Mouse (Mus musculus) CH12.LX (cell line): ENCODE results near the gene Dstn. TPM values are rescaled to one million over a fixed set of nuclear protein-coding genes. Genes with fewer than 3 reads are reported as not detected.

ENCODE experiments used
- DNase-seq: peaks from one replicate; pipeline ENCODE4 v3.0.0-alpha.2; 2013; ENCODE audit errors: extremely low read depth
- H3K27ac ChIP-seq: 2 replicates; pipeline ENCODE4 v1.5.1; 2012; ENCODE audit warnings: low read depth, mild to moderate bottlenecking, control low read depth, moderate library complexity; ENCODE audit not compliant: insufficient read depth
- H3K27me3 ChIP-seq: replicated peaks from 2 replicates; pipeline ENCODE3; 2012; ENCODE audit warnings: inconsistent platforms
- H3K36me3 ChIP-seq, 2 experiments: replicated peaks in 1 of 2; 2 replicates each; pipeline versions ENCODE3 to v1.6.1; 2012; ENCODE audit warnings: inconsistent platforms in 1 of 2, low read length in 1 of 2, mild to moderate bottlenecking in 1 of 2, mixed read lengths in 1 of 2, moderate library complexity in 1 of 2; ENCODE audit not compliant: control insufficient read depth in 1 of 2, insufficient read depth in 1 of 2
- H3K4me1 ChIP-seq, 2 experiments: 2 replicates each; pipeline ENCODE4 v1.6.1; 2012; ENCODE audit warnings: inconsistent platforms in 1 of 2, moderate library complexity in 1 of 2; ENCODE audit not compliant: insufficient read depth in 2 of 2, control insufficient read depth in 1 of 2
- H3K4me2 ChIP-seq: 2 replicates; pipeline ENCODE4 v1.6.1; 2012; ENCODE audit warnings: low read depth, mild to moderate bottlenecking, control low read depth; ENCODE audit not compliant: poor library complexity, insufficient read depth, severe bottlenecking
- H3K4me3 ChIP-seq, 3 experiments: fragments of 150-350 bp in 1 of 3; sonication (generic) in 1 of 3; replicated peaks in 1 of 3; 2 replicates each; pipeline versions ENCODE3 to v1.5.1; 2011 to 2012; ENCODE audit warnings: low read depth in 2 of 3, low read length in 2 of 3, mild to moderate bottlenecking in 2 of 3, moderate library complexity in 2 of 3, control low read depth in 1 of 3, improper control_type of control experiment in 1 of 3, inconsistent platforms in 1 of 3, mixed read lengths in 1 of 3; ENCODE audit not compliant: poor library complexity in 1 of 3
- H3K79me2 ChIP-seq: replicated peaks from 2 replicates; pipeline ENCODE4 v1.6.1; 2012; ENCODE audit warnings: mild to moderate bottlenecking, moderate library complexity; ENCODE audit not compliant: control insufficient read depth, poor library complexity, insufficient read depth, severe bottlenecking; ENCODE audit errors: extremely low read depth
- H3K9ac ChIP-seq: 2 replicates; pipeline ENCODE4 v1.6.1; 2012; ENCODE audit warnings: low read depth, mild to moderate bottlenecking, control low read depth, moderate library complexity; ENCODE audit not compliant: insufficient read depth
- H3K9me3 ChIP-seq: replicated peaks from 2 replicates; pipeline ENCODE3; 2012; ENCODE audit warnings: low read length, inconsistent platforms, mixed read lengths
- CTCF ChIP-seq, 2 experiments: IDR thresholded peaks in 1 of 2; conservative IDR thresholded peaks in 1 of 2; 2 replicates each; pipeline ENCODE4 v1.5.1; 2011 to 2012; ENCODE audit warnings: low read depth in 2 of 2, low read length in 2 of 2, improper control_type of control experiment in 1 of 2, inconsistent platforms in 1 of 2, mild to moderate bottlenecking in 1 of 2, moderate library complexity in 1 of 2
- E2F4 ChIP-seq: IDR thresholded peaks from 2 replicates; pipeline ENCODE4 v1.6.1; 2011; ENCODE audit warnings: low read depth, low read length, improper control_type of control experiment; ENCODE audit not compliant: insufficient replicate concordance
- ELF1 ChIP-seq: IDR thresholded peaks from 2 replicates; pipeline ENCODE4 v1.6.1; 2014; ENCODE audit warnings: low read depth, mild to moderate bottlenecking, inconsistent platforms, low read length, improper control_type of control experiment
- ETS1 ChIP-seq: conservative IDR thresholded peaks from 2 replicates; pipeline ENCODE4 v1.6.1; 2012; ENCODE audit warnings: low read depth, mild to moderate bottlenecking, inconsistent platforms, low read length, improper control_type of control experiment, moderate library complexity
- GABPA ChIP-seq: IDR thresholded peaks from 2 replicates; pipeline ENCODE4 v1.6.1; 2012; ENCODE audit warnings: low read depth, low read length, improper control_type of control experiment, inconsistent platforms; ENCODE audit not compliant: insufficient replicate concordance
- HCFC1 ChIP-seq: IDR thresholded peaks from 2 replicates; pipeline ENCODE4 v1.6.1; 2012; ENCODE audit warnings: low read depth, mild to moderate bottlenecking, inconsistent platforms, low read length, improper control_type of control experiment
- JUN ChIP-seq: IDR thresholded peaks from 2 replicates; pipeline ENCODE4 v1.6.1; 2011; ENCODE audit warnings: low read depth, mild to moderate bottlenecking, low read length, improper control_type of control experiment, moderate library complexity; ENCODE audit not compliant: insufficient read depth
- MAFK ChIP-seq: IDR thresholded peaks from 2 replicates; pipeline ENCODE4 v1.6.1; 2011; ENCODE audit warnings: low read length, improper control_type of control experiment; ENCODE audit not compliant: insufficient replicate concordance
- MAX ChIP-seq: IDR thresholded peaks from 2 replicates; pipeline ENCODE4 v1.6.1; 2011; ENCODE audit warnings: low read length, improper control_type of control experiment
- MYC ChIP-seq: IDR thresholded peaks from 2 replicates; pipeline ENCODE4 v1.6.1; 2011; ENCODE audit warnings: low read depth, mild to moderate bottlenecking, improper control_type of control experiment, low read length
- NELFE ChIP-seq: IDR thresholded peaks from 2 replicates; pipeline ENCODE4 v1.6.1; 2011; ENCODE audit warnings: low read depth, low read length, improper control_type of control experiment
- NRF1 ChIP-seq: IDR thresholded peaks from 2 replicates; pipeline ENCODE4 v1.6.1; 2014; ENCODE audit warnings: low read depth, mild to moderate bottlenecking, inconsistent platforms, low read length, improper control_type of control experiment, moderate library complexity
- PAX5 ChIP-seq: IDR thresholded peaks from 2 replicates; pipeline ENCODE4 v1.6.1; 2012; ENCODE audit warnings: low read length, inconsistent platforms, mixed read lengths
- POLR2A ChIP-seq: IDR thresholded peaks from 2 replicates; pipeline ENCODE4 v1.6.1; 2011; ENCODE audit warnings: low read depth, mild to moderate bottlenecking, improper control_type of control experiment, low read length
- RAD21 ChIP-seq: IDR thresholded peaks from 2 replicates; pipeline ENCODE4 v1.6.1; 2011; ENCODE audit warnings: low read depth, mild to moderate bottlenecking, low read length, improper control_type of control experiment, moderate library complexity
- RCOR1 ChIP-seq: conservative IDR thresholded peaks from 2 replicates; pipeline ENCODE4 v1.6.1; 2012; ENCODE audit warnings: low read depth, mild to moderate bottlenecking, inconsistent platforms, low read length, improper control_type of control experiment
- SIN3A ChIP-seq: IDR thresholded peaks from 2 replicates; pipeline ENCODE4 v1.6.1; 2012; ENCODE audit warnings: low read length, improper control_type of control experiment, inconsistent platforms
- TCF12 ChIP-seq: IDR thresholded peaks from 2 replicates; pipeline ENCODE4 v1.6.1; 2014; ENCODE audit warnings: low read depth, mild to moderate bottlenecking, inconsistent platforms, low read length, improper control_type of control experiment
- UBTF ChIP-seq: IDR thresholded peaks from 2 replicates; pipeline ENCODE4 v1.6.1; 2012; ENCODE audit warnings: low read depth, mild to moderate bottlenecking, inconsistent platforms, low read length, improper control_type of control experiment, moderate library complexity
- ZKSCAN1 ChIP-seq: IDR thresholded peaks from 2 replicates; pipeline ENCODE4 v1.6.1; 2012; ENCODE audit warnings: low read depth, inconsistent platforms, low read length, improper control_type of control experiment, borderline replicate concordance
- ZMIZ1 ChIP-seq: IDR thresholded peaks from 2 replicates; pipeline ENCODE4 v1.6.1; 2012; ENCODE audit warnings: low read depth, mild to moderate bottlenecking, inconsistent platforms, low read length, improper control_type of control experiment
- dilution Hi-C: fragments of 300-500 bp; cut with MboI; formaldehyde crosslinking; loops from 2 replicates; pipeline ENCODE4 v1.14.3; 2020; ENCODE audit warnings: low sequenced_read_pairs; ENCODE audit not compliant: extremely low pct_unique_long_range_greater_than_20kb, extremely low pct_ligation_motif_present
- in situ Hi-C: fragments of 300-500 bp; cut with MboI; formaldehyde crosslinking; loops from 3 replicates; pipeline ENCODE4 v1.14.3; 2019; ENCODE audit warnings: low sequenced_read_pairs, low pct_ligation_motif_present, low pct_unique_long_range_greater_than_20kb, mixed read lengths
- polyA plus RNA-seq: library from polyadenylated mRNA; unstranded; fragments of >175 nt; gene quantifications from 2 replicates; pipeline ENCODE4 v1.2.1, GENCODE M21; 2012; ENCODE audit warnings: low read depth; ENCODE audit not compliant: insufficient read length
- total RNA-seq, 2 experiments: library from RNA; depleted of rRNA; stranded (reverse); fragments of 300-350 nt in 1 of 2; fragments of >200 nt in 1 of 2; gene quantifications; 2 replicates each; pipeline ENCODE4 v1.2.3; 2012 to 2014

Dstn gene
- total and polyA plus RNA-seq, 3 experiments: 68.9 to 266 (median 151) TPM

- H3K4me2 ChIP-seq: no peak overlapping the region
- H3K27ac ChIP-seq: no peak overlapping the region
- no peak overlapping the region for H3K4me3 ChIP-seq
- DNase-seq: no peak
- H3K9ac ChIP-seq: no peak overlapping the region
- H3K9me3 ChIP-seq: no peaks in the 10 kb centered on the region
- dilution Hi-C loops (no loop called here), in situ Hi-C loops (no loop called here)
- TF ChIP-seq ELF1 (no peak), POLR2A (no peak), ZKSCAN1 (no peak), JUN (no peak), UBTF (no peak), NELFE (no peak), NRF1 (no peak), TCF12 (no peak), GABPA (no peak), PAX5 (no peak), ETS1 (no peak), RCOR1 (no peak), ZMIZ1 (no peak), E2F4 (no peak), MYC (no peak), MAFK (no peak), RAD21 (no peak), HCFC1 (no peak), SIN3A (no peak)
- no peaks in the 10 kb centered on the region for H3K4me1 ChIP-seq
- H3K79me2 ChIP-seq: no peaks in the 10 kb centered on the region
- H3K36me3 ChIP-seq: peaks cover 77 to 99% of the 10 kb centered on the region in 2 experiments
- no peaks in the 10 kb centered on the region for H3K27me3 ChIP-seq
These were observed 35.3 kb downstream of the Dstn start for GRCm38 (mm10) chr2:143950290-143951027.

GRCm38 (mm10) chr2:143951028-143951420 lies 35.9 kb downstream of the Dstn start:
- Histone ChIP-seq H3K9ac (no peak overlapping the region), H3K9me3 (no peaks in the 10 kb centered on the region), H3K79me2 (no peaks in the 10 kb centered on the region), H3K27ac (no peak overlapping the region), H3K36me3 (peaks cover 80 to 99% of the 10 kb centered on the region in 2 experiments), H3K4me2 (no peak overlapping the region), H3K4me3 (no peak overlapping the region), H3K27me3 (no peaks in the 10 kb centered on the region), H3K4me1 (no peaks in the 10 kb centered on the region)
- DNase-seq: no peak
- in situ Hi-C loops: no loop called here
- dilution Hi-C loops: no loop called here
- no peak for TF ChIP-seq E2F4
- TF ChIP-seq MYC: no peak
- TF ChIP-seq ZMIZ1: no peak
- no peak for TF ChIP-seq MAFK
- TF ChIP-seq RAD21: no peak
- TF ChIP-seq GABPA: no peak
- TF ChIP-seq NRF1: no peak
- no peak for TF ChIP-seq SIN3A
- no peak for TF ChIP-seq CTCF (conservative IDR thresholded peaks at IDR 0.05 in 1 of 2, IDR thresholded peaks at IDR 0.05 in 1 of 2; ENCODE audit: low read depth in 2 of 2, low read length in 2 of 2)
- no peak for TF ChIP-seq MAX
- no peak for TF ChIP-seq HCFC1
- TF ChIP-seq ELF1: no peak
